Mouse (Mus musculus): ENCODE measurements at regions not wholly inside any gene's neighbourhood (a gene's known extent, or its start where the extent isn't known, plus 50 kb on each side); places are given as distances from the start of the nearest gene placed in this dataset.
A peak's percentile ranks its signal among the peaks of the same experiment; 100 is the strongest.

- Histone ChIP-seq H3K4me1 (replicated peaks) (no peaks in the 10 kb centered on the region), H3K4me3 (replicated peaks) (no peak overlapping the region), H3K9ac (replicated peaks) (no peak overlapping the region), H3K4me2 (no peak overlapping the region), H3K27ac (no peak overlapping the region), H3K27me3 (no peaks in the 10 kb centered on the region), H3K9me3 (0 out of 2 replicates have a peak, but pooled peaks cover 2% of the 10 kb centered on the region), H3K36me3 (no peaks in the 10 kb centered on the region)
- no peak for ATAC-seq (ENCODE audit: insufficient number of reproducible peaks, insufficient read depth, low FRiP score, low TSS enrichment, low read depth)
- 44% methylated on average over 2 of the region's 2 CpGs for WGBS
Measured at GRCm38 (mm10) chr3:47498016-47498415, 1050.0 kb upstream of the Pabpc4l start.

DNA sequence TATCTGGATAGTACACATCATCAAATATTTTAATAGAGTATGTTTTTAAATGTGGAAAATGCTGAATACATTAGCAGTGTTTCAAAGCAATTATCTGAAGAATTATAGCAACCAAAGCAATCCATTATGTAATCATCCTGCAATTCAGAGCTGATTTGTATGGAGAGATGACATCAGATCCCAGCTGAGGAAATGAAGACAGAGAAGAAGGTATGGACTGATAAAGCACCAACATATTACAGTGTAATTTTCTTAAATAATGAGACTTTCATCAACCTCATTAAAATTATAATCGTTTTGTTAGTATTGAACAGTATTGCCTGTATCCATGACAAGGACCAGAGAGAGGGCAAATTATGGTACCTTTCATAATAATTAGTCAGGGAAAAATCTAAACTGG, 1023.3 kb upstream of the Pabpc4l start:
- ATAC-seq (ENCODE audit: insufficient number of reproducible peaks, insufficient read depth, low FRiP score, low TSS enrichment, low read depth): no peak
- H3K27me3 ChIP-seq: no peaks in the 10 kb centered on the region
- no peak overlapping the region for H3K4me3 ChIP-seq (replicated peaks)
- no peak overlapping the region for H3K4me2 ChIP-seq
- 81% methylated on average over 1 of the region's 1 CpGs for WGBS
- H3K36me3 ChIP-seq: no peaks in the 10 kb centered on the region
- no peak overlapping the region for H3K9ac ChIP-seq (replicated peaks)
- no peaks in the 10 kb centered on the region for H3K4me1 ChIP-seq (replicated peaks)
- H3K9me3 ChIP-seq: no peaks in the 10 kb centered on the region
- H3K27ac ChIP-seq: no peak overlapping the region

GRCm38 (mm10) chr3:47469860-47470259, 1021.8 kb upstream of the Pabpc4l start:
- Histone ChIP-seq H3K4me2 (no peak overlapping the region), H3K4me3 (replicated peaks) (no peak overlapping the region), H3K4me1 (replicated peaks) (no peaks in the 10 kb centered on the region), H3K9me3 (no peaks in the 10 kb centered on the region), H3K9ac (replicated peaks) (no peak overlapping the region), H3K36me3 (no peaks in the 10 kb centered on the region), H3K27ac (no peak overlapping the region), H3K27me3 (no peaks in the 10 kb centered on the region)
- no peak for ATAC-seq (ENCODE audit: insufficient number of reproducible peaks, insufficient read depth, low FRiP score, low TSS enrichment, low read depth)
- 37% methylated on average over 2 of the region's 2 CpGs for WGBS

DNA sequence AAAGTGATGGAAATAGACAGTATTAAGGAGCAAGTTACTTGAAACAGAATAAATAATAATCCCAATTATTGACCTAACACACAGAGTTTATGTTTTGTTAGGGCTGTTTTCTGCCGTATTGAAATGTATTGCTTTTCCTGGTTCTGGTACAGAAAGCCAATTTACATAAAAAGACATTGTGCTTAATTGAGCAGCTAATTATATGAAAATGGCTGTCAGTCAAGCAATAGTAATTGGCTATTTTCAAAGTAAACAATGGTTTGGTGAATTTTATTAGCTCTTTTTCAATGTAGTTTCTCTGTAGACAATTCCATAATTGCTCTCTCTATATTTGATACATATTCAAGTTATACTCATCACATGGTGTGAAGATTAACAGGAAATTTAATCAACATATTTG, 1015.5 kb upstream of the Pabpc4l start:
- Histone ChIP-seq H3K36me3 (no peaks in the 10 kb centered on the region), H3K27ac (no peak overlapping the region), H3K9me3 (no peaks in the 10 kb centered on the region), H3K4me1 (replicated peaks) (no peaks in the 10 kb centered on the region), H3K4me2 (no peak overlapping the region), H3K9ac (replicated peaks) (no peak overlapping the region), H3K27me3 (no peaks in the 10 kb centered on the region), H3K4me3 (replicated peaks) (no peak overlapping the region)
- 85% methylated on average over 1 of the region's 1 CpGs for WGBS
- no peak for ATAC-seq (ENCODE audit: insufficient number of reproducible peaks, insufficient read depth, low FRiP score, low TSS enrichment, low read depth)

DNA sequence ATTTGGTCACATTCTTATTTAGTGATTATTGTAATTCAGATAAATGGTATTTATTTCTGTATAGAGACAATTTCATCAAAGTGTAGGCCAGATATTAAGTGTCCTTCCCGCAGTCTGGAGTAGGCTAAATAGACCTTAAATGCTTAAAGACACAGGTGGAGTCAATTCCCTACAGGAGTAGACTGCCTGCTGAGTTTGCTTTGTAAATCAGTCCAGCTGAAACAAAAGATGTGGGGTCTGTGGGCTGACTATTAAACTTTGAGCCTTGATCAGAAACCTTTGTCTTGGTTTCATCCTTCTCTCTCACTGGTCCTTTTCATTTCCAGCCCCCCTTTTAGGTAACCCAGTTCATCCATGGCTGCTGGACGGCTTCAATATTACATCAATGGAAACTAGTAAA, 1002.0 kb upstream of the Pabpc4l start:
- Histone ChIP-seq H3K27ac (no peak overlapping the region), H3K4me2 (no peak overlapping the region), H3K4me1 (replicated peaks) (no peaks in the 10 kb centered on the region), H3K4me3 (replicated peaks) (no peak overlapping the region), H3K9ac (replicated peaks) (no peak overlapping the region), H3K27me3 (no peaks in the 10 kb centered on the region), H3K36me3 (no peaks in the 10 kb centered on the region), H3K9me3 (no peaks in the 10 kb centered on the region)
- WGBS: 64% methylated on average over 2 of the region's 2 CpGs
- no peak for ATAC-seq (ENCODE audit: insufficient number of reproducible peaks, insufficient read depth, low FRiP score, low TSS enrichment, low read depth)

DNA sequence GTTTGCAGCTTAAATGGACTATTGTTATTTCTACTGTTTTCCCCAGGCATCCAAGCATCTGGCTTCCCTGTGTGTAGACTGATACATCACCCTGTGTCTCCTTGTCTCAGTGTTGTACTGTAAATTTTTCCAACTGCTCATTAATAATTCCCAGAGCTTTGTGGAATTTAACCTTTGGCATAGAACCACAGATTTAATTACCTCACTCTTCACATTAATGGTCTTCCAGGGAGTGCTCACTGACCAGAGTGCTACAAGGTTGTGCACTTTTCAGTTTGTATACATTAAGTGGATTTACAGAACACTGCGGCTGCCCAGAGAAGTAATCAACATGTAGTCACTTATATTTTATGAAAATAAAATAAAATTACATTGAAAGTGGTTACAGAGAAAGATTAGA, 992.4 kb upstream of the Pabpc4l start:
- no peak overlapping the region for H3K9ac ChIP-seq (replicated peaks)
- peak; percentile 76; the same call in 1 of the 2 replicates for ATAC-seq (ENCODE audit: insufficient number of reproducible peaks, insufficient read depth, low FRiP score, low TSS enrichment, low read depth)
- H3K27ac ChIP-seq: no peak overlapping the region
- H3K4me1 ChIP-seq (replicated peaks): peaks cover 12% of the 10 kb centered on the region; the same call in 1 of the 2 replicates
- no peaks in the 10 kb centered on the region for H3K36me3 ChIP-seq
- H3K4me2 ChIP-seq: no peak overlapping the region
- no peak overlapping the region for H3K4me3 ChIP-seq (replicated peaks)
- H3K27me3 ChIP-seq: no peaks in the 10 kb centered on the region
- no peaks in the 10 kb centered on the region for H3K9me3 ChIP-seq
- WGBS: 34% methylated on average over 1 of the region's 1 CpGs

DNA sequence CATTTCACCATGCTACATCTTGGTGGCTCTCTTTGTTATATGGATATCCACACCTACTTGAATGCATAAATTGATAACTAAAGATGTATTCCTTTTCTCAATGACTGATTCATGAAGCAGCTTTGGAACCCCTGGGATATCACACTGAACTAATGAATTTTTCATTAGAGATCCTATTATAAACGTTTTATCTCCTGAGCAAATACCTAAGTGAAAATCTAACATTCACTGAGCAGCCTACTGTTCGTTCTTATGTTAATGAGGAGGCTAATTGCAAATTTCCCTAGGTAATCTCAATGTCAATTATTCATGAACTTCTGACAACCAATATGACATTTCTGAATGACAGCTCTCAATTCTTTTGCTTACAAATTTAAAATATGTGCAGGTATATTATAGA, 987.5 kb upstream of the Pabpc4l start:
- 62% methylated on average over 2 of the region's 2 CpGs for WGBS
- no peaks in the 10 kb centered on the region for H3K36me3 ChIP-seq
- ATAC-seq (ENCODE audit: insufficient number of reproducible peaks, insufficient read depth, low FRiP score, low TSS enrichment, low read depth): no peak

GRCm38 (mm10) chr3:47424532-47424931, 976.5 kb upstream of the Pabpc4l start:
- WGBS: 49% methylated on average over 1 of the region's 1 CpGs
- H3K27me3 ChIP-seq: no peaks in the 10 kb centered on the region
- H3K9me3 ChIP-seq: no peaks in the 10 kb centered on the region
- H3K4me3 ChIP-seq (replicated peaks): no peak overlapping the region
- no peak for ATAC-seq (ENCODE audit: insufficient number of reproducible peaks, insufficient read depth, low FRiP score, low TSS enrichment, low read depth)
- H3K36me3 ChIP-seq: no peaks in the 10 kb centered on the region
- H3K27ac ChIP-seq: no peak overlapping the region
- H3K9ac ChIP-seq (replicated peaks): no peak overlapping the region
- no peaks in the 10 kb centered on the region for H3K4me1 ChIP-seq (replicated peaks)
- no peak overlapping the region for H3K4me2 ChIP-seq

More for the DNA sequence above, 987.5 kb upstream of the Pabpc4l start:
- H3K4me1 ChIP-seq (replicated peaks): peaks cover 4% of the 10 kb centered on the region; the same call in 1 of the 2 replicates
- no peak overlapping the region for H3K4me3 ChIP-seq (replicated peaks)
- H3K4me2 ChIP-seq: no peak overlapping the region
- H3K27me3 ChIP-seq: no peaks in the 10 kb centered on the region
- no peak overlapping the region for H3K27ac ChIP-seq
- no peak overlapping the region for H3K9ac ChIP-seq (replicated peaks)
- no peaks in the 10 kb centered on the region for H3K9me3 ChIP-seq

All from limb, embryonic 12.5 days (tissue).